Mouse (Mus musculus) thymus, adult 2 months (tissue): ENCODE results near the gene Gm48552.

Source experiments
- CTCF ChIP-seq: fragments of 200-500 bp; IDR thresholded peaks from 2 replicates; pipeline ENCODE4 v1.5.1; 2012; ENCODE audit warnings: mild to moderate bottlenecking, control low read depth, low read length, moderate library complexity, borderline replicate concordance; ENCODE audit not compliant: control insufficient read depth, poor library complexity, insufficient read depth; ENCODE audit errors: extremely low read depth
- POLR2A ChIP-seq: fragments of 200-500 bp; IDR thresholded peaks from 2 replicates; pipeline ENCODE4 v1.6.1; 2012; ENCODE audit warnings: mild to moderate bottlenecking, low read length, control low read depth, moderate library complexity; ENCODE audit not compliant: control insufficient read depth, poor library complexity, insufficient read depth; ENCODE audit errors: extremely low read depth

DNA sequence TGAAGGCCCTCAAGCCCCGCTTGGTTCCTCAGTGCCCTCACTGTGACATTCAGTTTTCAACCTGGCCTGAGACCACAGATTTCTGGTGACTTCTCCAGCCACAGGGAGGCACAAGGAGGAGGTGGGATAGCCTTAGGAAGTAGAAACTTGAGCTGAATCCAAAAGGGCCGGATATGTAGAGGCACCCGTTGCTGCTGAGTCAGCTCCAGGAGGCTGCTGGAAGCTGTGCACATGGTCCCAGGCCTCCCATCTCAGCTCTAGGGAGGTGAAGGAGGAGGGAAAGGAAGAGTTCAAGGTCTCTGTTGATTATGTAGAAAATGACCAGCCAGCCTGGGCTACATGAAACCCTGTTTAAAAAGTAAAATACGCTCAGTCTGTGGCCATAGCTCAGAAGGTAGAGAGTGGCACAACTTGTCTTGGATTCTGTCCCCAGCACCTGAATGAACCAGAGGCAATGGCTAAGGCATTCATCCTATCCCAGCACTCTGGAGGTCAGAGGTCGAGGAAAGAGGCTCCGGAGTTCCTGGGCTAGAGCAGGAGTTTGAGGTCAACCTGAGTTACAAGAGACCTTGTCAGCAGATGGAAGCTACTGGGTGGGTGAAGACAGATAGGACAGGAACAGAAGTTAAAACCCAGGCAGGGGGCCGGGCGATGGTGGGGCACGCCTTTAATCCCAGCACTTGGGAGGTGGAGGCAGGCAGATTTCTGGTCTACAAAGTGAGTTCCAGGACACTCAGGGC lies 33.9 kb upstream of the Gm48552 start:
- TF ChIP-seq CTCF (no peak), POLR2A (no peak)
